Mouse (Mus musculus) layer of hippocampus, adult 11-12 months (tissue): ENCODE measurements around the gene Nfyc.
A peak's percentile ranks its signal among the peaks of the same experiment; 100 is the strongest.

Experiments used
- DNase-seq: peaks from one replicate; pipeline ENCODE4 v3.0.0; 2022; ENCODE audit warnings: low spot score

Nfyc gene

GRCm38 (mm10) chr4:120755299-120755698 is 76.1 kb downstream of the Nfyc start:
- DNase-seq: peak; percentile 82

DNA sequence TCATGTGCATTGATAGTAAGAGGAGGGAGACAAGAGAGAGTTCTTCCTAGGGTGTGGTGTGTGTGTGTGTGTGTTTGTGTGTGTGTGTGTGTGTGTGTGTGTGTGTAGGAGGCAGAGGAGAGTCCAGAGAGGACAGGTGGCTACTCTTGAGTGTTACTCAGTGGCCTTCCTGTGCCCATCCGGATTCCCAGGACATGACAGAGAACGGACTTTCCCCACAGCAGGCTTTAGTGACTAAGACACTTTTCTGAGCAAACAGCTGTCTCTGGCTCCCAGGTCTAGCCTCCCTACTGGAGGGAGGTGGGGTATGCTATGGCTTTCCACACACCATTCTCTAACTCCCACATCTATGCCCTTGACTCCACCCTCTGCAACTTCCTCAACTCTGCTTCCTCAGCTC is 81.8 kb downstream of the Nfyc start:
- DNase-seq: no peak

DNA sequence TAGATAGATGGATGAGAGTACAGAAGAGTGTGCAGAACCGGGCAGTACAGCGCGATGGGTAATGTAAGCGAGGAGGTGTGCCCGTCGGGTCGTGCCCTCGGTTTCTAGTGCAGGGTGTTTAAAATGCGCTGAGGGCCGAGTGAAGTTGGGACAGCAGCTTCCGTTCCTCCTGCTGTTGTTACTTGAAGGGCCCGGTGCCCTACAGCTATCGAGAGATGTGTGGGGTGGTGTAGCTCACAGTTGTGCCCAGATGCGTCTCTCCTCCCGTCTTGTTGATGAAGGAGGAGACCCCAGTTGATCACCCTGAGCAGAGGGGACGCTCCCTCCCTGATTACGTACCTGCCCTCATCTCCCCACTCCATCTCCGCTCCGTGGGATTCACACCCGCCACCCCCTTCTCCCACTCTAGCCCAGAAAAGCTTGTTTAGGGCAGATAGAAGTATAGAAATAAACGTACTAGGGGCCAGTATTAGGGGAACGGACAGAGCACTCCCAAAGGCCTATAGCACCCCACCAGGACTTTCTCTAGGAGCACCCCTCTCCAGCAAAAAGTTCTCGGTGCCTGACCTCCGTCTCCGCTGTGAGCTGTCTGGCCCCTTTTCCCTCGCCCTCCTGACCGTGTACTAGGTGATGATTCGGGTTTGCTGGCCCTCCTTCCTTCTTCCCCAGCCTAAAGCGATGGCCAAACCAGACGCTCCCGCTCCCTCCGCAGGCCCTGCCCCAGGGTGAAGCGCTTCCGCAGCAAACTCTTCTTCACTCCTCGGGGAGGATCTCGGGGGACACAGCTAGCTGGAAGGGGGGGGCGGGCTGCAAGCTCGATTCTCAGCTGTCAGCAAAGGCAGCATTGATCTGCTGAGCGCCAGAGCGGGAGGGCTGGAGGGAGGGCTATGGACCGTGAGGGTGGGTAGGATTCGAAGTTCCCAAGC is 83.2 kb downstream of the Nfyc start, which contains the start of gene Kcnq4:
Gene Kcnq4, minus strand, starts transcription at position 672 of the 926 bp plus-strand sequence.
- no peak for DNase-seq

- DNase-seq: no peak
Measured at GRCm38 (mm10) chr4:120747243-120747792, 84.1 kb downstream of the Nfyc start.

DNA sequence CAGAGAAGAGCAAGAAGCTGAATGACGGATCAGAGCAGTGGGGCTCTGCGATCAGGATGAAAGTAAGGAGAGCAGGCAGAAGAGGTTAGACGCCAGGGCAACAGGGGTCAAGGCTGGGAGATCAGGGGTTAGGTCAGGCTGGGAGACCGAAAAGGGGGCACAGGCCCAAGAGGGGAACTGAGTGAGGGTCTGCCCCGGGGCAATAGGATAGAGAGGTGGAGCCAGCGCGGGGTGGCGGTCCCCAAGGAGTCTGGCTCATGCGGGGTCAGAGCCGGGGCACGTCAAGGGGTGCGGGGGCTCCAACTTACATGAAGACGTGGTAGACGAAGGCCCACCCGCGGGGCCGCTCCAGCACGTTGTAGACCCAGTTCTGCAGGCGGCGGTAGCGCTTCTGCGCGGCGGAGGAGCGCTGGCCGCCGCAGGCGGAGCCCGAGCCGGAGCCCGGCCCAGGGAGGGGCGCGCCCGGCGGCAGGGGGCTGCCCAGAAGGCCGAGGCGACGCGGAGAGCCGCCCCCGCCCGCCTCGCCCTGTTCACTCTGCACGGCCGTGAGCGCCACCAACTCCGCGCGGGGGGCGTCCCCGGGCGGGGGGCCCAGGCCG is 84.7 kb downstream of the Nfyc start:
- DNase-seq: no peak

DNA sequence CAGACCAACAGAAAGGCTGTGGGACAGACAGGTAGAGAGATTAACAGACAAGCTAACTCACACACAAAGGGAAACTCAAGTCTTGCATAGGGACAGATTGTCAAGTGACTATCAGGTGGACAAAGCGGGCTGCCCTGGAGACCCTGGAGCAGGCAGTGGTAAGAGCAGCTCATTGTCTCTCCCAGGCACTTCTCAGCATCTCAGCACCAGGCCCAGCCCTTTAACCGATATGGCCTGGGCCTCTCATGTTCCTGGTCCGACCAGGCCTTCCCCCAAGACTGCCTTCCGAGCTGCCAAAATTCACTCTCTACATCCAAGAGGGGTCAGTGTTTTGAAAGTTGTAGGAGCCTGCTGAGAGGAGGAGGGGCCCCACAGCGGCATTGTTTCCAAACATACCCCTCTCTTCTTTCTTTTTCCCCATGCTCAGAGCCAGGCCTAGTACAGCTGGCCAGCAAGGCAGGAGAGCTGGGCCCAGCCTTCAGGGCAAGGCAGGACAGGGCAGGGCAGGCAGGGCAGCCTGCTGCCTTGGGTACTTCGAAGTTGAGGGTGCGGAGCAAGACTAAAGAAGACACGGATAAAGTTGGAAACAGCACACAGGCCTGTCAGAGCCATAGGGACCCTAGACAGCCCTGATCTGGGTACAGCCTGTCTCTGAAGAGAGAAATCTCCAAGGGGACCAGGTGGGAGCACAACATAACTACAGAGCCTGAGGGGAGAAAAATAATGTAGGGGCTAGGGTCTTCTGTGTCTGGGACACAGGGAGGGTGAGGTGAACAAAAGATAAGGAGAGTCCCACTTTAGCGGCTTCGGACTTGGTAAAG is 85.4 kb downstream of the Nfyc start:
- no peak for DNase-seq

DNA sequence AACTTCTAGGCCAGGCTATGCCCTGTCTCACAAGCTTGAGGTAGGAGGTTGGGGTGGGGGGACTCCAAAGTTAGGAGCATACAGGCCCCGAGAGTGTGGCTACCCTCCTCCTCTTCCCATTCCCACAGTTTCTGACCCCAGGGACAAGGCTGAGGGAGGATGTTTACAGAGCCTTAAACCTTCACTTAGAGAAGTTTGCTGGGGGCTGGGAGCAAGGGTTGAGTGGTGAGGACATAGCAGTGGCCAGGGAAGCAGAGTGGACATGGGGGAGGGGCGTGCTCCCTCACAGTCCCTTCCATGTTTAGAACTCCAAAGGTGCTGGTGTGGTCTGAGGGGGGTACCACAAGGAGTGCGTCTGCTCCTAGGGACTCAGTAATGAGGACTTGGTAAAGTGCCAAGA is 87.7 kb downstream of the Nfyc start:
- no peak for DNase-seq

DNA sequence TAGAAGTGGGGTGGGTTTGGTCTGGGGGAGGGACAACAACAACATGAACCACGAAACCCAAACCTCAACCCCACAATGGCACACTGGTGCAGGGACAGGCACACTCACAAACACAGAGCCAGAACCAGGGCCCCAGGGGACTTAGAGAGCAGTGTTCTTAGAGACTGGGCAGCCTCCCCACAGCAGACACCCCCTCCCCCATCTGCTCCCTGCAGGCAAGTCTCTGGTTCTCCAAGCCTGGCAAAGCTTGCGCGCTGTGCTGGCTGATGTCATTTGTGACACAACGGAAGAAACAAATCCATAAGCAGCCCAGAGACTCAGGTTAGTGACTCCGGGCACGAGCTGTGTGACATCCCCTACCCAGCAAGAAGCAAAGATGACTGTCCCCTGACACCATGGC is 90.1 kb downstream of the Nfyc start:
- DNase-seq: peak; percentile 28

DNA sequence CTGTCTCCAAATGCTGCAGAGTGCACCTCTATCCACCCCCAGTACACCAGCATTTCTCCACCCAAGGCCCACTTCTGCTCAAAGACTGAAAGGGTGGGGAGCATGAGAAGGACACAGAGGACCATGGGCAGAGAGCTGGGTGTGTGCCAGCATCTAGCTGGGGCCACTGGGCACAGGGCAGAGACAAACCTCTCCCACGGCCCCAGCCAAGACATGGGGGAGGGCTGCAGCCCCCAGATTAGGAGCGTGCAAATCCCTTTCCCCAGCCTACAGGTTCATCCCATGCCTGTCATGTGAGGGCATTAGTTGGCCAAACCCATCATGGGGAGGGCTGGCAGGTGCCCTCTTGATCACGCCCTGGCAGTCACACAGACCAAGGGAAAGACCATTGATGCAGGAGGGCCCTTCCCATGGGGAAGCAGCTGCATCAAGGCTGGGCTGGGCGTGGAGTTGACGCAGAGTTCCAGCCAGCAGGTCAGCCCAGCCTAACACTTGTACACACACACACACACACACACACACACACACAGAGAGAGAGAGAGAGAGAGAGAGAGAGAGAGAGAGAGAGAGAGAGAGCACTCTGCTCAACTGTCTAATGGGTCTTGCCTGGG is 97.3 kb downstream of the Nfyc start:
- DNase-seq: no peak

- DNase-seq: no peak
Measured at GRCm38 (mm10) chr4:120732737-120733136, 98.6 kb downstream of the Nfyc start.

- DNase-seq: no peak
Measured at GRCm38 (mm10) chr4:120731030-120731644, 100.2 kb downstream of the Nfyc start.

DNA sequence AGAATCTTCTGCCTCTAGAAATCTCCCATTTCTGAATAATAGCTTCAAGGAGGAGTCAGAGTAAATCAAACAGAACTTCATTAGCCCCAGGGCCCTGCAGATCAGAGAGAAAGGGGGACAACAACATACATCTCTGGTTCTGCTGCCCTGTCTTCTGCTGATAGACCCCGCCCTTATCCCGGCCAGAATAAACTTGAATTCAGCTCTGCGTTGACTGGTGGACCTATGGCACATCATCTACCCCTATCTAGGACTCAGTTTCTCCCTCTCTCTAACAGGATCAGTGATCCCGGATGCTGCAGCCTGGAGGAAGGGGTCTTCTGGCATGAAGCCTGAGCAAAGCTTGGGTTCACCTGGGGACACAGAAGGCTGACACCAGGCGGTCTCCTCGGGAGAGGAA is 100.8 kb downstream of the Nfyc start:
- no peak for DNase-seq

DNA sequence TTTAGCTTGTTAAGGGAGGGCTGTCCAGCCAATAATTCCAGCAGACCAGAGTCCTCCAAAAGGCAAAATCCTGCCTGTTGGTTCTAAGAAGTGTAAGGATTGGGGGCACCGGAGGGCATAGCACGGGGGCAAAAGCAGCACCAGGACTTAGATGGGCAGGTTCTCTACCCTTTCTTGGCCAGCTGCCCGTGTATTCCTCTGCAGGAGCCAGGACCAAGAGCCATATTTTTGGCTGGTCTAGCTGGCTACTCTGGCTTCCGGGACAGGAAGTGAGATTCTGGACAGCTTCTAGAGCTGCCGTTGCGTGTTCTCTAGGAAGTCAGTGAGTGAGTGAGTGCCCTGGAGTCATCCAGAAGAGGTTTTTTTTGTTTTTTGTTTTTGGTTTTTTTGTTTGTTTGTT is 101.2 kb downstream of the Nfyc start:
- no peak for DNase-seq

DNA sequence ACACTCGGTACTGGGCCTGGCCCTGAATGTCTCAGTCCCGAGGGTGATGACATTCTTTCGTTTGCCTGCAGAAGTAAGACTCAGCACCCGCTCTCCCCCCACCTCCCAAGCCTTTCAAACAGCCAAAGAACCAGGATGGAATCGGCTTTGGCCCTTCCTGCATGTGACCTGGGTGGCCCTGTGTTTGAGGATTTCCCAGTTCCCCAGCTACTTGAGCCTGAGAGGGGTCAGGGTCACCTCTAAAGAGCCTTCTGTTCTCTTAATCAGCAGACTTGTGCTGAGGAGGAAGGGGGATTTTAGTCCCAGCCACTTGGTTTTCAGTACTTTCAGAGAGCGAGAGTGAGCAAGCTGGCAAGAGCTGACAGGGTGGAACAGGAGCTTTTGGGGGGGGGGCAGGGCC is 101.9 kb downstream of the Nfyc start:
- DNase-seq: no peak

- no peak for DNase-seq
Measured at GRCm38 (mm10) chr4:120727842-120728241, 103.5 kb downstream of the Nfyc start.

DNA sequence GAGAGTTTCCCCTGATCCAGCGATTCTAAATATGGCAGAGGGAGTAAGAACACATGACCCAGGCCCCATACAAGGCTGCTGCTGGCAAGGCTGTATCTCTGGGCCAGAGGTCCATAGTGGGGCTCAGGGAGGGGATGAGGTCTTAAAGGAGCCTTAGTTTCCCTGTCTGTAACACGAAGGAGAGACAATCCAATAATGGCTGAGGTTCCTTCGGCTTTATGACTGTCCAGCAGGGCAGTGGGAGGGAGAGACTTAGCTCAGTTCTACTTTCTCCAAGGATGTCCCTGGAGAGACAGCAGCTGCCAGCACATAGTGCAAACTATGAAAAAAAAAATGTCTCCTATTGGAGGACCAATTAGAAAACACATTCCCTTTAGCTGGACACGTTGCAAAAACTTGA is 105.2 kb downstream of the Nfyc start:
- DNase-seq: no peak

GRCm38 (mm10) chr4:120725516-120726090 is 105.8 kb downstream of the Nfyc start:
- DNase-seq: no peak

- no peak for DNase-seq
Measured at GRCm38 (mm10) chr4:120721574-120721973, 109.8 kb downstream of the Nfyc start.

DNA sequence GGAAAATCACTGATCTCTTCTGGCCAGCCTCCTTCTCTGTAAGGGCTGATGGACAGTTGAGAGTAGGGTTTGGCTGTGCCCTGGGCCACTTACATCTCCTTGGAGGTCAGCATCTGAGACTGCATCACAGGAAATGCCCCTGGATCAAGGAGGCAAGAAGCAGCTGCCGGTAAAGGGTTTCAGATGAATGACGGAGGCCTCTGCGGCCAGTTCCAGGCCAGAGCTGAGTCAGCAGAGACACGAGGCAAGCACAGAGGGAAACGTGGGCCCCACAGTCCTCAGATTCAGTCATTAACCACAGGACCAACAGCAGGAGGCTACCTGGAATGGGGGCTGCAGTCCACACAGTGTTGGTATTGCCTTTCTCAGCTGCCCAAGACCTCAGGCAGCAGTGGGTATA is 112.2 kb downstream of the Nfyc start:
- no peak for DNase-seq

- peak; percentile 34 for DNase-seq
Measured at GRCm38 (mm10) chr4:120717591-120717990, 113.8 kb downstream of the Nfyc start.

DNA sequence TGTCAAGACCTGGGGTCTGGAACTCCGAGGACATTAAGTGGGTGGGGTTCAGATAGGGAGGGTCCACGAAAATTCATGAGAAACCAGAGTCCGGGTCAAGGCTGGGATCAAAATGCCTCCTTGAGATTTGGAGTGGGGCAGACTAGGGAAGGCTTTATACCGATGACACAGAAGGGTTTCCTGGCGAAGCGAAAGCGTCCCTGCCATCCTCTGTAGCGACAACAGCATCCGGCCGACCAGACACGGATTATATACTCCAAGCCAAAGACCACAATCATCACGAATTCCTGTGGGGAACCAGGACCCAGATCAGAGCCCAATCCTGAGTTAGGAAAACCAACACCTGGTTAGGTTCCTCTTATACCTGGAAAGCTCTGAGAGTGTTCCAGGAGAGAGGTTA is 114.6 kb downstream of the Nfyc start:
- DNase-seq: no peak
